Mouse (Mus musculus) liver, postnatal 0 days (tissue): ENCODE measurements around the gene Rpf2.

ENCODE experiments used
- CTCF ChIP-seq: sonication (generic); IDR thresholded peaks from 2 replicates; pipeline ENCODE4 v1.5.1; 2016; ENCODE audit warnings: antibody characterized with exemption, low read depth
- EP300 ChIP-seq: IDR thresholded peaks from 2 replicates; pipeline ENCODE4 v1.6.1; 2016; ENCODE audit warnings: antibody characterized with exemption, low read depth, mild to moderate bottlenecking

GRCm38 (mm10) chr10:40273938-40274337 lies 27.1 kb upstream of the Rpf2 start:
- TF ChIP-seq EP300 (peak; percentile 91), CTCF (no peak)
